Mouse (Mus musculus) liver, postnatal 0 days (tissue): ENCODE measurements around the gene Fa2h.
A peak's percentile ranks its signal among the peaks of the same experiment; 100 is the strongest.

ENCODE experiments used
- CTCF ChIP-seq: sonication (generic); IDR thresholded peaks from 2 replicates; pipeline ENCODE4 v1.5.1; 2016; ENCODE audit warnings: antibody characterized with exemption, low read depth
- EP300 ChIP-seq: IDR thresholded peaks from 2 replicates; pipeline ENCODE4 v1.6.1; 2016; ENCODE audit warnings: antibody characterized with exemption, low read depth, mild to moderate bottlenecking

DNA sequence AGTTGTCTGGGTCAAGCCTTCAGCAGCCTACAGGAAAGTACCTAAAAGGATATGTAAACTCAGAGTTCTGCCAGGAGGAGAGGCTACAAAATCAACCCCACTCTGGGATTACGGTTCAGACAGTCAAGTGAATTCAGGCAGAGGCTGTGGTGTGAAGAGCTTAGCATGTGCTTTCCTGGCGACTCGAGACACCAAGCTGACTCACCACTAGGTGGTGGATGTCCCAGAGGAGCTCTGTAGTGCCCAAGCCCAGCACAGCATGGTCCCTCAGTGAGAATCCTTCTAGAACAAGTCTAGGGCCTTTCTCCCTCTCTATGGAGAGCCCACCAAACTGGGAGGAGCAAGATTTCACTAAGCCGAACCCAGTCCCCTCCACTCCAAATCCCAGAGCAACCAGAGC is 9.8 kb upstream of the Fa2h start:
- TF ChIP-seq CTCF (peak; percentile 57), EP300 (no peak)
